Mouse (Mus musculus) liver, embryonic 16.5 days (tissue): Measurements from ENCODE around the gene Lsm8. TPM values are rescaled to one million over a fixed set of nuclear protein-coding genes. Genes with fewer than 3 reads are reported as not detected.
"Not testable (repeated sequence)": the region's sequence is repeated elsewhere in the genome, so short reads cannot be mapped to it uniquely, and the experiment has no call there.

ENCODE experiments used
- ATAC-seq: fragments of 200-750 bp; cut with Nextera tagmentation; 2 replicates; pipeline ENCODE4 v1.8.0; 2017; ENCODE audit warnings: low read depth, mild to moderate bottlenecking, moderate number of reproducible peaks, moderate library complexity
- H3K27ac ChIP-seq: fragments of 300-500 bp; sonication (generic); 2 replicates; pipeline ENCODE4 v1.5.1; 2014; ENCODE audit warnings: mild to moderate bottlenecking, low read length
- H3K27me3 ChIP-seq: fragments of 300-500 bp; sonication (generic); 2 replicates; pipeline ENCODE4 v1.6.1; 2014; ENCODE audit warnings: low read depth, low read length, mixed read lengths; ENCODE audit not compliant: control insufficient read depth, insufficient read depth
- H3K36me3 ChIP-seq: fragments of 300-500 bp; sonication (generic); 2 replicates; pipeline ENCODE4 v1.6.1; 2014; ENCODE audit warnings: mild to moderate bottlenecking; ENCODE audit not compliant: control insufficient read depth, insufficient read depth
- H3K4me1 ChIP-seq: fragments of 300-500 bp; sonication (generic); 2 replicates; pipeline ENCODE4 v1.6.1; 2014; ENCODE audit warnings: low read depth, low read length, mixed read lengths; ENCODE audit not compliant: control insufficient read depth
- H3K4me2 ChIP-seq: fragments of 300-500 bp; sonication (generic); 2 replicates; pipeline ENCODE4 v1.6.1; 2014; ENCODE audit warnings: low read depth, low read length, mixed read lengths
- H3K4me3 ChIP-seq: fragments of 300-500 bp; sonication (generic); 2 replicates; pipeline ENCODE4 v1.5.1; 2014; ENCODE audit warnings: low read depth, mild to moderate bottlenecking, low read length
- H3K9ac ChIP-seq: fragments of 300-500 bp; sonication (generic); 2 replicates; pipeline ENCODE4 v1.6.1; 2014; ENCODE audit warnings: low read depth, low read length
- H3K9me3 ChIP-seq: fragments of 300-500 bp; sonication (generic); replicated peaks from 2 replicates; pipeline ENCODE4 v1.6.1; 2016; ENCODE audit warnings: low read length; ENCODE audit not compliant: control insufficient read depth
- WGBS: fragments of 180-500 bp; shearing (Covaris S2); extraction: QIAGEN DNeasy Blood & Tissue Kit; methylation state at CpG from one replicate; pipeline ENCODE4 v1.1.7; 2014; ENCODE audit not compliant: insufficient replicate concordance; 5-methylcytosine and 5-hydroxymethylcytosine counted together
- polyA plus RNA-seq: library from polyadenylated mRNA; unstranded; fragments of >200 nt; fragmentation: Nextera tagmentation; extraction: Ambion mirVana; gene quantifications from 2 replicates; pipeline ENCODE4 v1.2.1, GENCODE M21; 2015

Lsm8 gene
- polyA plus RNA-seq, 1 experiment from 2014 or later: 60.8 TPM

DNA sequence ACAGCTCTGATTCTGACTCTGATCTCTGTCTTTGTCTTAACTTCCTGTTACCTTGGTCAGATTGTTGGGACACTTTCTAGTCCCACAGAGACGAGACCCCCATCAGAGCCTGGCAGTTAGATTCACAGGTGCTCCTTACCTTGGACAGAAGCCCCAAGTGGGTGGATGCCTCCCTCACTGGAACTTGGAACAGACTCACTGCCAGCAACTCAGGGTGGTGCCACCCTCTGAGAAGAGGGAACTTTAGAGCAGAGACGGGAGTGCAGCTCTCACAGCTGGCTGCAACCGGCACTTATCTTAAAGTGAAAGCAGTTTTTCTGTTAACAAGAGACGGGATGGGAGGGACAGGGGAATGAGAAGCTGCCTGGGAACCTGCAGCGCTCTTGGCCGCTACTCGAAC lies 2.8 kb upstream of the Lsm8 start:
- not testable (repeated sequence) for H3K36me3 ChIP-seq, H3K9ac ChIP-seq, H3K4me2 ChIP-seq, H3K9me3 ChIP-seq, H3K27me3 ChIP-seq, H3K27ac ChIP-seq, H3K4me3 ChIP-seq, H3K4me1 ChIP-seq, ATAC-seq
- 11% methylated on average over 5 of the region's 7 CpGs for WGBS

DNA sequence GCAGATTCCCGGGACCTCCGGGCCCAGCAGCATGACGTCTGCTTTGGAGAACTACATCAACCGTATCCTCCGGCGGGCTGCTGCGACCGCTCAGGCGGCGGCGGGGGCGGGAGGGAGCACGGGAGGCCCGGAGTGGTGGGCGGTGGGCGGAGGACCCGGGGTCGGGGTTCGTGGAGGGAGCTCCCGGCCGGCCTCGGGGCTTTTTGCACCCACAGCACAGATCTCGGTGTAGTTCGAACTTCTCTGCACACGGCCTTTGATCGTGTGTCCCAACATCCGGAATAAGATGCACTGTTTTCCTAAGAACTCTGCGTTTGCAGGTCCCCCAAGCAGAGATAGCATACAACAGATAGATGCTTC lies 303 bp downstream of the Lsm8 start:
- H3K4me2 ChIP-seq: peak overlapping the region; percentile 69
- peak overlapping the region; percentile 99 for H3K4me3 ChIP-seq
- WGBS: 0% methylated on average over 27 of the region's 28 CpGs
- no peaks in the 10 kb centered on the region for H3K9me3 ChIP-seq
- no peak; the same call in none of the 2 replicates for ATAC-seq
- peaks cover 4% of the 10 kb centered on the region; the same call in 1 of the 2 replicates for H3K4me1 ChIP-seq
- peaks cover 17% of the 10 kb centered on the region for H3K36me3 ChIP-seq
- H3K27me3 ChIP-seq: no peaks in the 10 kb centered on the region
- H3K27ac ChIP-seq: peak overlapping the region; percentile 94
- peak overlapping the region; percentile 98 for H3K9ac ChIP-seq

DNA sequence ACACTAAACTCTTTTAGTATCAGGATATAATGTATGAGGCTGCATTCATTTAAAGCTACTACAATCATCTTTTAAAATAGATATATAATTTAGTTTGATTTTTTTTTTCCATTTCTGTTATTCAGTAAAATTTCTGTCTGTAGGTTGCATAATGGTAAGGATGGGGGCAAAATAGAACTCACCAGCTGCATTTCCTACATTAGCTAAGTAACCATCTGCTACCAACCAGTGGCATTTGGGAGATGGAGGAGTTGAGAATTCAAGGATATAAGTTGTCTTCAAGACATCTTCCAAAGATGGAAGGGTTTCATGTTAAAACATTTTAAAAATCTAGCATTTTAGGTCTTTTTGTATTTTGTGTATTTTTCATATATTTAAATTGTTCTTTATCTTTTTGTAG lies 6.9 kb downstream of the Lsm8 start:
- H3K36me3 ChIP-seq: peaks cover 26% of the 10 kb centered on the region
- no peaks in the 10 kb centered on the region for H3K9me3 ChIP-seq
- H3K4me1 ChIP-seq: no peaks in the 10 kb centered on the region
- no peaks in the 10 kb centered on the region for H3K27me3 ChIP-seq
- no peak overlapping the region for H3K27ac ChIP-seq
- no peak for ATAC-seq
- H3K4me2 ChIP-seq: no peak overlapping the region
- H3K9ac ChIP-seq: no peak overlapping the region
- no peak overlapping the region for H3K4me3 ChIP-seq

DNA sequence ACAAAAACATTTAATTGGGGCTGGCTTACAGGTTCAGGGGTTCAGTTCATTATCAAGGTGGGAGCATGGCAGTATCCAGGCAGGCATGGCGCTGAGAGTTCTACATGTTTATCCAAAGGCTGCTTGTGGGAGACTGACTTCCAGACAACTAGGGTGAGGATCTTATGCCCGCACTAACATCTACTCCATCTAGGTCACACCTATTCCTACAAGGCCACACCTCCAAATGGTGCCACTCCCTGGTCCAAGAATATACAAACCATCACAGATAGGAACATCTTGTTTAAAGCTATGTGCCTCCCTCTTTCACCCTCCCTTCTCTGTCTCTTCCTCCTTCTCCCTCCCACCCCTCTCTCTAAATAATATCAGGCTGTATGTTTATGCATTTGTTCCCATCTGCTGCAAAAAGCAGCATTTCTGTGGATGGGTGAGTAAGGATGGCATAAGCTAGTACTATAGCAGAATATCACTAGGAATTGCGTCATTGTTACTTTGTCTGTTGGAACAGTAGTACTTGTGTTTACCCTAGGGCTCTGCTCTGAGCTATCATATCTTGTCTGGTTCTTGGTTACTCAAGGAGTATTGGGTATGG lies 8.2 kb downstream of the Lsm8 start:
- Histone ChIP-seq H3K27me3 (no peaks in the 10 kb centered on the region), H3K27ac (no peak overlapping the region), H3K4me2 (no peak overlapping the region), H3K9me3 (no peaks in the 10 kb centered on the region), H3K36me3 (peaks cover 25% of the 10 kb centered on the region), H3K9ac (no peak overlapping the region), H3K4me3 (no peak overlapping the region), H3K4me1 (no peaks in the 10 kb centered on the region)
- ATAC-seq: no peak; the same call in 1 of the 2 replicates
- 82% methylated on average over 3 of the region's 3 CpGs for WGBS

DNA sequence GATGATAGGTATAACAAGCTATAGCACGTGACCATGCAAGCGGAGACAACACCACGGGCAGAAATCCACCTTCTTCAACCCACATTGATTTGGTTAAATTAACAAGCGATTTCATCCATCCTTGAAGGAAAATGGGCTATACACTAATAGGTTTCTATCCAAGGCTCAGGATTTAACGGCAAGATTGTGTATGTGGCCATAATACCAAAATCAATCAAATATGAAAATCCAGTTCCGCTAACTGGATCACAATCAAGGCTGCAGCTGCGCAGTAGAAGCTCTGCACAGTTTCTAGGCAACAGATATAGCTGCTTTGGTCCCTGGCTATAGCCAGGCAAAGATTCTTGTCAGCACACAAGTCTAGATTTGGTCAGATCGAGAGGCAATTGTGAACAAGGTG lies 17.6 kb downstream of the Lsm8 start, which contains the start of gene Ankrd7:
Gene Ankrd7 (plus strand): TSS at position 301 of the 400 bp plus-strand sequence.
- Histone ChIP-seq H3K4me2 (no peak within 1 kb of the TSS), H3K27ac (no peak within 1 kb of the TSS), H3K9ac (no peak within 1 kb of the TSS), H3K4me1 (no peaks in the 10 kb centered on the region), H3K9me3 (no peaks in the 10 kb centered on the region), H3K27me3 (no peaks in the 10 kb centered on the region), H3K4me3 (no peak within 1 kb of the TSS), H3K36me3 (no peaks in the 10 kb centered on the region)
- ATAC-seq: no peak
- 82% methylated on average over 8 of the region's 8 CpGs for WGBS

DNA sequence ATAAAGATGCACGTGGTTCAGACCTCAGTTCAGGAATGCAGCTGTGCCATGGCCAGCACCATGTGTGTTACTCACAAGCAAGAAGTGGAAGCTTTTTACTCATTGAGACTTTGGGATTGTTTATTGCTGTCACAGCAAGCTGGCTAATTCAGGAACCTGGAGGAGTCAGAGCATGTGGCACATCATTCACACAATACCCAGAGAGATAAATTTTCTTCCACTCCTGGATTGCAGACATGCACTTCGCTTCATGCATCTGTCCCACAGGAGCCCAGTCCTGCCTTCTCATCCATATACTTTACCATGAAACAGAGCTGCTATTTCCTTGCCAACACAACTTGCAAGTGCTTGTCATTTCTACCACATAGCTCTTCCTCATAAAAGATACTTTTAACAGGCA lies 40.7 kb downstream of the Lsm8 start:
- Histone ChIP-seq H3K27me3 (no peaks in the 10 kb centered on the region), H3K9ac (no peak overlapping the region), H3K36me3 (no peaks in the 10 kb centered on the region), H3K9me3 (no peaks in the 10 kb centered on the region), H3K4me3 (no peak overlapping the region), H3K4me1 (no peaks in the 10 kb centered on the region), H3K27ac (no peak overlapping the region), H3K4me2 (no peak overlapping the region)
- WGBS: 64% methylated on average over 2 of the region's 2 CpGs
- ATAC-seq: no peak

DNA sequence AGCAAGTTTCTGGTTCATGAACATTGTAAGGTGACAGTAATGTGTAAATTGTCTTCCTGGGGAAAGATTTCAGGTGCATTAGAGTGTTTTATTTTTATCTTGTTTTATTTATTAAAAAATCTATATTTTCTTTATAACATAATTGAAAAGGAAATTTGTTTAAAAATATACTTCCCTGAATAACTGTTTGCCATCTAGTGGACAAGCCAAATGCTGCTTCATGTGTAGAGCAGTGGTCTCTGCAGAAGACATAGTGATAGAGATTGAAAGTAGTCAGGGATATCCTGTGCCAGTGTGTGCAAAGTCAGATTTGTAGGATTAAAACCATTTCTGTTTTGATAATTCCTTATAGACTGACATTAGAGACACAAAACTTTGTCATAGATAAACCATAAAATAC lies 45.8 kb downstream of the Lsm8 start:
- Histone ChIP-seq H3K4me1 (no peaks in the 10 kb centered on the region), H3K9me3 (no peaks in the 10 kb centered on the region), H3K27ac (no peak overlapping the region), H3K4me2 (no peak overlapping the region), H3K36me3 (no peaks in the 10 kb centered on the region), H3K9ac (no peak overlapping the region), H3K27me3 (no peaks in the 10 kb centered on the region), H3K4me3 (no peak overlapping the region)
- no peak for ATAC-seq

Other genes starting within 250 kb of the Lsm8 start
- 0.17 TPM in 1 of 2 replicates, not detected in the other for gene Ankrd7, start 17.7 kb downstream of the Lsm8 start, polyA plus RNA-seq